Mouse (Mus musculus) brain, embryonic 14.5 days (tissue): Measurements from ENCODE around the gene Polk.

ENCODE experiments used
- CTCF ChIP-seq: fragments of 200-500 bp; IDR thresholded peaks from 2 replicates; pipeline ENCODE4 v1.5.1; 2012; ENCODE audit warnings: inconsistent platforms, mild to moderate bottlenecking, moderate library complexity, borderline replicate concordance; ENCODE audit not compliant: insufficient read depth, insufficient read length; ENCODE audit errors: extremely low read depth
- POLR2A ChIP-seq: fragments of 200-500 bp; IDR thresholded peaks from 2 replicates; pipeline ENCODE4 v1.6.1; 2012; ENCODE audit warnings: mild to moderate bottlenecking, inconsistent platforms, borderline replicate concordance; ENCODE audit not compliant: poor library complexity, insufficient read depth, insufficient read length, severe bottlenecking; ENCODE audit errors: extremely low read depth

DNA sequence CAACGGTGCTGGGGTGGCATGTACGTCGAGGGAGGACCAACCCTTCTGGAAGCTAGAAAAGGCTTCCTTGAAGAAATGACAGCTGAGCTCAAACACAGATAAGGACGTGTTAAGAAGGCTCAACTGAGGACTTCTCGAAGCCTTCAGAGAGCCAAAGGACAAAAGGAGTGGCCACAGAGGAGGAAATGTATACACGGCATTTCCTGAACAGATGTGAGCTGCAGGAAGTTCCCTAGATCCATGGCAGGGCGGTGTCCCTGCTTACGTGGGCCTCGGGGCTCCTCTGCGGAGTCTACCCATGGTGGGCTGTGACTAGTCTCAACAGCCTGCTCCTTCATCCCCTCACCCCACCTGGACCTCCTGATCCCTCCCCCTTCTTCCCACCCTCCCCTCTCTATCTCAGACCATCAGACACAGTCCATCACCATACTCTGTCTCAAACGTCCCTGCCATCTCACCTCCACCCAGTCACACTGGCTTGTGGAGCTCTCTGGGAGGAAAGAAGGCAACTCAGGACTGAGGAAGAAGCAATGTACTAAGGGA, 108.7 kb downstream of the Polk start:
- no peak for TF ChIP-seq CTCF
- no peak for TF ChIP-seq POLR2A
